25 mouse cellular contexts compared by ENCODE assay signal in genomic region chr12:100319746-100320145, GRCm38 (mm10).
DNase-seq lines count a peak whose midpoint lies in the region; ATAC-seq and TF ChIP-seq lines count a peak whose summit lies in the region.
"Had no signal": no experiment of that assay in that cellular context is flagged by ENCODE, and none has a peak within 500 bp of the region (broad histone marks: within the 10 kb centered on the region; RNA-seq: fewer than 3 reads in every experiment).

No protein-coding gene starts in this region.

- H3K9me3 ChIP-seq in heart, embryonic 11.5 days (replicated peaks; ENCODE audit: control insufficient read depth, low read length): no peaks in the 10 kb centered on the region
- H3K9me3 ChIP-seq: heart, embryonic 15.5 days; limb, embryonic 13.5 days; liver, embryonic 12.5 days had no signal

- no peak overlapping the region for H3K4me3 ChIP-seq in heart, embryonic 11.5 days (ENCODE audit: low read depth, low read length)
- no peak overlapping the region for H3K4me3 ChIP-seq in heart, adult 2 months
- no peak overlapping the region for H3K4me3 ChIP-seq in spleen, adult 2 months (ENCODE audit: extremely low read depth, insufficient read depth, insufficient read length)
- H3K4me3 ChIP-seq: heart, embryonic 15.5 days; limb, embryonic 13.5 days; liver, embryonic 12.5 days had no signal

- TF ChIP-seq POLR2A in heart, adult 2 months (IDR thresholded peaks at IDR 0.05; ENCODE audit: insufficient read depth, low read depth, low read length): no peak
- no peak for TF ChIP-seq POLR2A in spleen, adult 2 months (IDR thresholded peaks at IDR 0.05; ENCODE audit: low read depth, low read length)

- no peaks in the 10 kb centered on the region for H3K79me2 ChIP-seq in heart, adult 2 months (replicated peaks; ENCODE audit: control insufficient read depth, insufficient read depth, low read length)

- no peak for DNase-seq in heart, adult 2 months
- DNase-seq in spleen, adult 2 months (ENCODE audit: low read depth in 1 of 2, low spot score in 2 of 2): no peak
- DNase-seq in spleen, postnatal 14 days (ENCODE audit: low spot score in 2 of 2): no peak
- DNase-seq in kidney, postnatal 4 days: no peak
- DNase-seq in heart, postnatal 36 days: no peak
- DNase-seq: adrenal gland, postnatal 14 days; cerebellum, adult 2 months; cerebellum, postnatal 14 days; gastrocnemius, postnatal 36 days; kidney, adult 11 months; kidney, postnatal 14 days; liver, postnatal 0 days; lung, postnatal 4 days; retina, postnatal 1 day; right cerebral cortex, postnatal 14 days; thymus, adult 18-20 months had no signal

- peaks cover 7% of the 10 kb centered on the region; the same call in 1 of the 2 replicates for H3K4me1 ChIP-seq in heart, embryonic 11.5 days (ENCODE audit: control insufficient read depth, insufficient read depth, low read length)
- peaks cover 5% of the 10 kb centered on the region for H3K4me1 ChIP-seq in heart, adult 2 months (ENCODE audit: control insufficient read depth, insufficient read depth, low read length)
- peaks cover 34% of the 10 kb centered on the region; the same call in 1 of the 2 replicates for H3K4me1 ChIP-seq in spleen, adult 2 months (ENCODE audit: control insufficient read depth, insufficient read depth, insufficient read length)
- H3K4me1 ChIP-seq: heart, embryonic 15.5 days; liver, embryonic 12.5 days had no signal

- WGBS in heart, embryonic 11.5 days (ENCODE audit: insufficient replicate concordance): 79% methylated on average over 4 of the region's 4 CpGs
- WGBS in heart, adult 2 months: 88% methylated on average over 4 of the region's 4 CpGs
- WGBS in spleen, adult 2 months: 57% methylated on average over 4 of the region's 4 CpGs

- 0 out of 2 replicates have a peak overlapping the region, but pooled peaks have one; percentile 6 for H3K27ac ChIP-seq in heart, embryonic 11.5 days (ENCODE audit: low read depth, low read length)
- H3K27ac ChIP-seq in heart, adult 2 months: no peak overlapping the region
- H3K27ac ChIP-seq in spleen, adult 2 months (ENCODE audit: insufficient read depth, low read length): peak overlapping the region; percentile 51
- H3K27ac ChIP-seq: heart, embryonic 15.5 days; hindbrain, embryonic 14.5 days; limb, embryonic 13.5 days; liver, embryonic 12.5 days; stomach, postnatal 0 days had no signal

- no peaks in the 10 kb centered on the region for H3K36me3 ChIP-seq in heart, embryonic 11.5 days (ENCODE audit: control insufficient read depth, insufficient read depth, low read length)
- H3K36me3 ChIP-seq in heart, adult 2 months (ENCODE audit: control insufficient read depth, insufficient read depth, low read length): no peaks in the 10 kb centered on the region; the same call in 1 of the 2 replicates
- no peaks in the 10 kb centered on the region for H3K36me3 ChIP-seq in spleen, adult 2 months (ENCODE audit: control insufficient read depth, insufficient read depth, low read length)
- H3K36me3 ChIP-seq: liver, embryonic 12.5 days had no signal

- H3K27me3 ChIP-seq in heart, embryonic 11.5 days (ENCODE audit: control insufficient read depth, insufficient read depth, low read length): no peaks in the 10 kb centered on the region
- H3K27me3 ChIP-seq in heart, adult 2 months (ENCODE audit: control insufficient read depth, insufficient read depth, low read length): no peaks in the 10 kb centered on the region
- H3K27me3 ChIP-seq in spleen, adult 2 months (ENCODE audit: control insufficient read depth, insufficient read depth, low read length): no peaks in the 10 kb centered on the region
- H3K27me3 ChIP-seq: heart, embryonic 15.5 days; limb, embryonic 13.5 days; liver, embryonic 12.5 days had no signal

- no peak for TF ChIP-seq CTCF in heart, adult 2 months (IDR thresholded peaks at IDR 0.05)
- no peak for TF ChIP-seq CTCF in spleen, adult 2 months (IDR thresholded peaks at IDR 0.05; ENCODE audit: extremely low read depth, insufficient read depth, insufficient read length, insufficient replicate concordance)

- no peak for ATAC-seq in heart, embryonic 11.5 days (replicated peaks; ENCODE audit: insufficient number of reproducible peaks, low FRiP score, low TSS enrichment)
- ATAC-seq in megakaryocyte, adult 5-6 weeks (ENCODE audit: poor library complexity, severe bottlenecking): peak; percentile 83
- ATAC-seq: forebrain, embryonic 14.5 days; liver, embryonic 12.5 days; liver, postnatal 0 days had no signal

- no peak overlapping the region for H3K9ac ChIP-seq in heart, embryonic 11.5 days (ENCODE audit: low read depth, low read length)
- H3K9ac ChIP-seq in heart, adult 2 months (ENCODE audit: low read depth, low read length): no peak overlapping the region
- H3K9ac ChIP-seq: heart, embryonic 15.5 days; hindbrain, embryonic 14.5 days; limb, embryonic 13.5 days; liver, embryonic 12.5 days; liver, postnatal 0 days had no signal

- TF ChIP-seq EP300 in heart, adult 2 months (IDR thresholded peaks at IDR 0.05; ENCODE audit: insufficient read depth, low read depth, low read length): no peak

- no peak overlapping the region for H3K4me2 ChIP-seq in heart, embryonic 11.5 days
- H3K4me2 ChIP-seq: heart, embryonic 15.5 days; hindbrain, embryonic 14.5 days; limb, embryonic 13.5 days; liver, embryonic 12.5 days; midbrain, embryonic 11.5 days had no signal

- intact Hi-C loops in heart, adult 2 months (cut with DNase I): no loop called here
- intact Hi-C loops in heart, postnatal 36 days (cut with DNase I): no loop called here
